Mouse (Mus musculus): ENCODE data around the gene Ywhag. TPM values are rescaled to one million over a fixed set of nuclear protein-coding genes. Genes with fewer than 3 reads are reported as not detected.

Gene Ywhag
- polyA plus RNA-seq, 1 experiment, result 227 TPM

DNA sequence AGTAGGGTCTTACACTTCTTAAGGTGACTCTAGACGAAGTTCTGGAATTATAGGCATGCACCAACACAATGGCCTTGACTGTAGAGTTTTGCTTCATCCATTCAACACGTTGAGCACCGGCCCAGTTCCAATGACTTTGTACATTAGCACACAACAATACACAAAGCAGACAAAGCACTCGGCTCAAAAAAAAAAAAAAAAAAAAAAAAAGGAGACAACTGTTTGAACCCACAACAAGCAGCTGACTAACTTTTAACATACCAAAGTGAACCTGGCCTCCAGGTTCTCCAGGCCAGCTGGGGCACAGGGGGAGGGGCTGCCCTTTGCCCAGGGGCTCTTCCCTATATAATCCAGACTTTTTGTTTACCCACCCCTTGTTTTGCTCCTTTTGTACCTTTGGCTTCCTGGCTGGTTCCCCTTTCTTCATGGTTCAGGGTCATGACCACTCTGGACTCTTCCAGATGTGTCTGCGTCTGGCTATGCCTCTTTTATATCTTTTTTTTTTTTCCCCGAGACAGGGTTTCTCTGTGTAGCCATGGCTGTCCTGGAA, 1.3 kb upstream of the Ywhag start:
- no peak overlapping the region for H3ac ChIP-seq (ENCODE audit: control insufficient read depth, insufficient read length, low read depth)
- peaks cover 20% of the 10 kb centered on the region for H3K36me3 ChIP-seq (ENCODE audit: control insufficient read depth, insufficient read depth)
- peaks cover 35% of the 10 kb centered on the region for H3K79me3 ChIP-seq (ENCODE audit: low read depth)
- H3K79me2 ChIP-seq (ENCODE audit: control insufficient read depth, insufficient read depth), result peaks cover 38% of the 10 kb centered on the region
- no peaks in the 10 kb centered on the region for H3K27me3 ChIP-seq (ENCODE audit: control insufficient read depth, insufficient read depth, insufficient read length)
- no peak overlapping the region for H3K4me3 ChIP-seq (ENCODE audit: insufficient read depth, poor library complexity, severe bottlenecking)
- no peak for TF ChIP-seq CEBPB (IDR thresholded peaks at IDR 0.05; ENCODE audit: low read depth)

DNA sequence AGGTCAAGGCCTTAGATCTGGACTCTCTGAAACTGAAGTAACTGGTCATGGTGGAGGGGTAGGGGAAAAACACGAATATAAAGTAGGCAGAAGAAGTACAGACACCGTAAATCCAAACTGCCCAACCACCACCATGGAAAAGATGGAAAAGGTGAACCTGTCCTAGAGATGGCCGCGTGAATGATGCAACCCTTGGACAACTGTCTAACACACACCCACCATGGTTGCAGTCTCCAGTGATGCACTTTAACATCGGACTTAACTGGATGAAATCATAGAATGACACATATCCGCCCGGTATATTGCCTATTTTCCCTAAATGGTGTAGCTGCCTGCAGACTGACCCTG, 734 bp upstream of the Ywhag start:
- TF ChIP-seq CEBPB (IDR thresholded peaks at IDR 0.05; ENCODE audit: low read depth) (peak; percentile 72), FOSL1 (IDR thresholded peaks at IDR 0.05; ENCODE audit: insufficient read depth, low read length, poor library complexity, severe bottlenecking) (no peak), MAX (IDR thresholded peaks at IDR 0.05) (no peak)
- Histone ChIP-seq H3K4me3 (ENCODE audit: insufficient read depth, poor library complexity, severe bottlenecking) (no peak overlapping the region), H3K27me3 (ENCODE audit: control insufficient read depth, insufficient read depth, insufficient read length) (no peaks in the 10 kb centered on the region), H3ac (ENCODE audit: control insufficient read depth, insufficient read length, low read depth) (no peak overlapping the region), H3K36me3 (ENCODE audit: control insufficient read depth, insufficient read depth) (peaks cover 25% of the 10 kb centered on the region), H3K79me2 (ENCODE audit: control insufficient read depth, insufficient read depth) (peaks cover 43% of the 10 kb centered on the region), H3K79me3 (ENCODE audit: low read depth) (peaks cover 41% of the 10 kb centered on the region)

DNA sequence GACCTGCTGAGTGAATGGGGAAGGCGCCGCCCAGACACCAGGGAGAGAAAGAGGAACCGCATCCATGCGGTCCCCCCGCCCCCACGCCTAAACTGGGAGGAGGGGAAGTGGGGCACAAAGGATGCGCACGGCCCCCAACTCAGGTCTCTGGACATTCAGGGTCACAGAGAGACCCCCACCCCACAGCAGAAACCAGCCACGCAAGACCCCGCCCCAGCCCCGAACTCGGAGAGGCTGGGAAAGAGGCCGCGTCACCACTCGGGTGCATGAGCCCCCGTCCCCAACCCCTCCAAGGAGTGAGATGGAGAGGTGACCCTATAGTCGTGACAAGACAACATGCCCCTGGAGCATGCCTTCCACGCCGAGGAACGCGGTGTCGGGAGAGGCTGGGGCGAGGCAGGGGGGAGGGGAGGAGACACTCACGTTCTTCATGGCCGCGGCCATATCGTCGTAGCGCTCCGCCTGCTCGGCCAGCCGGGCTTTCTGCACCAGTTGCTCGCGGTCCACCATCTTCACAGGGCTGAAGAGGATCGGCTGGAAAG, 445 bp downstream of the Ywhag start:
- no peak for TF ChIP-seq MYOD1 (IDR thresholded peaks at IDR 0.05; ENCODE audit: control insufficient read depth, insufficient read length, low read depth)
- no peak for TF ChIP-seq USF1 (IDR thresholded peaks at IDR 0.05; ENCODE audit: low read depth)
- TF ChIP-seq MYOG (IDR thresholded peaks at IDR 0.05; ENCODE audit: control insufficient read depth, extremely low read depth, insufficient read length), result no peak
- TF ChIP-seq FOSL1 (IDR thresholded peaks at IDR 0.05; ENCODE audit: insufficient read depth, low read length, poor library complexity, severe bottlenecking), result no peak
- no peak for TF ChIP-seq MAX (IDR thresholded peaks at IDR 0.05)
- TF ChIP-seq CTCF (IDR thresholded peaks at IDR 0.05; ENCODE audit: control insufficient read depth, insufficient read depth, insufficient read length), result no peak
- TF ChIP-seq CEBPB (IDR thresholded peaks at IDR 0.05; ENCODE audit: low read depth), result no peak

DNA sequence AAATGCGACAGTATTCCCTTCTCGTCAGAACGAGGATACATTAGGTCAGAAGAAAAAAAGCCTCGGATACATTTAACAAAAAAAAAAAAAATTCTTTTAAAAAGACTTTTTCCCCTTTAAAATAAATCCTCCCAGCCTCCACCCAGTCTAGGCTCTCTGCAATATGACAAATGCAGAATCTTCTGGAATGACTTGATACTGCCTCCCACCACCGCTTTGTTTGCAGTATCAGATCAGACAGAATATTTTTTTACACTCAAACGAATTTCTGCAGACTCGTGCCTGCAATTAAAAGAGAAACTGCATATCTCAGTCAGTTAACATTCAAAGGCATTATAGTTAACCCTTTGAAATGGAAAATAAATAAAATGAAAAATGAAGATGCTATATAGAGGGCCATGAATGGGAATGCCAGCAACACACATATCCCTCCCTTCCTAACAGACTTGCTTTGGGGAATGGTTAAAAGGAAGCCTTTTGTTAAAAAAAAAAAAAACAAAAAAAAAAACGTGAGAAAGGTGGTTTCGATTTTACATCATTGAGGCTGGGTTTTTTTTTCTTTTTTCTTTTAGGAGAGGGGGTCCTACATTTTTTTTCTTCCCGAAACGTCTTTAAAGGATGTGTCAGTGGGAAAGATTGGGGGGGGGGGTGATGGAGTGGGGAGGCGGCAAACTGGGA, 1.1 kb downstream of the Ywhag start:
- peak overlapping the region; percentile 82 for H3ac ChIP-seq (ENCODE audit: control insufficient read depth, insufficient read length, low read depth)
- H3K36me3 ChIP-seq (ENCODE audit: control insufficient read depth, insufficient read depth), result peaks cover 43% of the 10 kb centered on the region
- H3K79me2 ChIP-seq (ENCODE audit: control insufficient read depth, insufficient read depth), result peaks cover 61% of the 10 kb centered on the region
- TF ChIP-seq CEBPB (IDR thresholded peaks at IDR 0.05; ENCODE audit: low read depth) (no peak), CTCF (IDR thresholded peaks at IDR 0.05; ENCODE audit: control insufficient read depth, insufficient read depth, insufficient read length) (no peak), MAX (IDR thresholded peaks at IDR 0.05) (no peak), MYOD1 (IDR thresholded peaks at IDR 0.05; ENCODE audit: control insufficient read depth, insufficient read length, low read depth) (no peak), FOSL1 (IDR thresholded peaks at IDR 0.05; ENCODE audit: insufficient read depth, low read length, poor library complexity, severe bottlenecking) (no peak), MYOG (IDR thresholded peaks at IDR 0.05; ENCODE audit: control insufficient read depth, extremely low read depth, insufficient read length) (no peak), USF1 (IDR thresholded peaks at IDR 0.05; ENCODE audit: low read depth) (no peak)
- no peaks in the 10 kb centered on the region for H3K27me3 ChIP-seq (ENCODE audit: control insufficient read depth, insufficient read depth, insufficient read length)
- H3K79me3 ChIP-seq (ENCODE audit: low read depth), result peaks cover 59% of the 10 kb centered on the region
- peak overlapping the region; percentile 94 for H3K4me3 ChIP-seq (ENCODE audit: insufficient read depth, poor library complexity, severe bottlenecking)

More for the DNA sequence above, 445 bp downstream of the Ywhag start:
- Histone ChIP-seq H3K4me3 (ENCODE audit: insufficient read depth, poor library complexity, severe bottlenecking) (peak overlapping the region; percentile 94), H3K79me3 (ENCODE audit: low read depth) (peaks cover 53% of the 10 kb centered on the region), H3K79me2 (ENCODE audit: control insufficient read depth, insufficient read depth) (peaks cover 55% of the 10 kb centered on the region), H3K36me3 (ENCODE audit: control insufficient read depth, insufficient read depth) (peaks cover 37% of the 10 kb centered on the region), H3K27me3 (ENCODE audit: control insufficient read depth, insufficient read depth, insufficient read length) (no peaks in the 10 kb centered on the region), H3ac (ENCODE audit: control insufficient read depth, insufficient read length, low read depth) (peak overlapping the region; percentile 82)

DNA sequence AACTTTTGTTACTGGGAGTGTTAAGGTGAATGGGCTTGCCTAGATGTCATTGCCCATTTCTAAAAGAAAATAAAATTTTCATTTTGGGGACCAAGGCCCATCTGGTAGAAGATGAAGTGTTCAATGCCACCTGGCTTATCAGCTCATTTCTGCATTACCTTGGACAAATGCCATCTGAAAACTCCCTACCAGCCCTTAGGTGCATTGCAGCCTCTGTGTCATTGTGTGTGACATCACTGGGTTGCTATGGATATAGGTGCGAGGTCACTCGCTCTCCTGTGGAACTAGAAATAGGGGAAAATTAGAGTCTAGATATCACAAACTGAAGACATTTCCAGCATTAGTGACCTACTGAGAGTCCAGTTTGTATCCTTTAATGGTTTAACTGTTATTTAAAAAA, 2.1 kb downstream of the Ywhag start:
- peaks cover 68% of the 10 kb centered on the region for H3K79me3 ChIP-seq (ENCODE audit: low read depth)
- peak overlapping the region; percentile 24 for H3ac ChIP-seq (ENCODE audit: control insufficient read depth, insufficient read length, low read depth)
- H3K4me3 ChIP-seq (ENCODE audit: insufficient read depth, poor library complexity, severe bottlenecking), result peak overlapping the region; percentile 94
- peaks cover 71% of the 10 kb centered on the region for H3K79me2 ChIP-seq (ENCODE audit: control insufficient read depth, insufficient read depth)
- no peaks in the 10 kb centered on the region for H3K27me3 ChIP-seq (ENCODE audit: control insufficient read depth, insufficient read depth, insufficient read length)
- H3K36me3 ChIP-seq (ENCODE audit: control insufficient read depth, insufficient read depth), result peaks cover 52% of the 10 kb centered on the region
- TF ChIP-seq CEBPB (IDR thresholded peaks at IDR 0.05; ENCODE audit: low read depth) (no peak), MAX (IDR thresholded peaks at IDR 0.05) (no peak), CTCF (IDR thresholded peaks at IDR 0.05; ENCODE audit: control insufficient read depth, insufficient read depth, insufficient read length) (no peak), MYOG (IDR thresholded peaks at IDR 0.05; ENCODE audit: control insufficient read depth, extremely low read depth, insufficient read length) (no peak), FOSL1 (IDR thresholded peaks at IDR 0.05; ENCODE audit: insufficient read depth, low read length, poor library complexity, severe bottlenecking) (no peak), MYOD1 (IDR thresholded peaks at IDR 0.05; ENCODE audit: control insufficient read depth, insufficient read length, low read depth) (no peak), USF1 (IDR thresholded peaks at IDR 0.05; ENCODE audit: low read depth) (no peak)

DNA sequence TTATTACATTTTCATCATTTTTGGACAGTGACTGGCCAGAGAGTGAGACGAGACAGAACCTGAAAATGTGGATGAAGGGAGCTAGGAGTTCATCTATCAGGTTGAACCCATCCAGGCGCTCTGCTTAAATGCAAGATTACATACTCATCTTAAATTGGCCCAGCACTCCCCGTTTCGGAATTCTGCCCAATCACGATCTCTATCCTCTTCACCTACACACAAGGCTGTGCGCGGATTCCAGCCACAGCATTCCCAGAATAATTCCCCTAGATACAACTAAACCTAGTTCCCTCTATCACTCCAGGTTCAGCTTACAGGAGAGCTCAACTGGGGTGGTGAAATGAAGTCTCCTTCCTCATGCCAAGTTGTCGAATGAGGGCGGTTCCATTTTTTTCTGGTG, 2.9 kb downstream of the Ywhag start:
- H3K79me2 ChIP-seq (ENCODE audit: control insufficient read depth, insufficient read depth), result peaks cover 79% of the 10 kb centered on the region
- peaks cover 61% of the 10 kb centered on the region for H3K36me3 ChIP-seq (ENCODE audit: control insufficient read depth, insufficient read depth)
- peaks cover 76% of the 10 kb centered on the region for H3K79me3 ChIP-seq (ENCODE audit: low read depth)
- no peak for TF ChIP-seq MYOD1 (IDR thresholded peaks at IDR 0.05; ENCODE audit: control insufficient read depth, insufficient read length, low read depth)
- TF ChIP-seq USF1 (IDR thresholded peaks at IDR 0.05; ENCODE audit: low read depth), result no peak
- TF ChIP-seq CTCF (IDR thresholded peaks at IDR 0.05; ENCODE audit: control insufficient read depth, insufficient read depth, insufficient read length), result no peak
- no peak for TF ChIP-seq MAX (IDR thresholded peaks at IDR 0.05)
- no peak for TF ChIP-seq MYOG (IDR thresholded peaks at IDR 0.05; ENCODE audit: control insufficient read depth, extremely low read depth, insufficient read length)
- TF ChIP-seq CEBPB (IDR thresholded peaks at IDR 0.05; ENCODE audit: low read depth), result no peak
- TF ChIP-seq FOSL1 (IDR thresholded peaks at IDR 0.05; ENCODE audit: insufficient read depth, low read length, poor library complexity, severe bottlenecking), result no peak
- no peaks in the 10 kb centered on the region for H3K27me3 ChIP-seq (ENCODE audit: control insufficient read depth, insufficient read depth, insufficient read length)
- H3ac ChIP-seq (ENCODE audit: control insufficient read depth, insufficient read length, low read depth), result no peak overlapping the region
- no peak overlapping the region for H3K4me3 ChIP-seq (ENCODE audit: insufficient read depth, poor library complexity, severe bottlenecking)

Measured in C2C12 (cell line).